Mouse (Mus musculus) liver, embryonic 11.5 days (tissue): ENCODE measurements around the gene Rd3l. TPM values are rescaled to one million over a fixed set of nuclear protein-coding genes. Genes with fewer than 3 reads are reported as not detected.
"Not testable (repeated sequence)": the region's sequence is repeated elsewhere in the genome, so short reads cannot be mapped to it uniquely, and the experiment has no call there.

Experiments used
- ATAC-seq: fragments of 200-750 bp; cut with Nextera tagmentation; replicated peaks from 2 replicates; pipeline ENCODE4 v1.8.0; 2017; ENCODE audit warnings: moderate number of reproducible peaks, mild to moderate bottlenecking, moderate TSS enrichment, moderate library complexity; ENCODE audit not compliant: low FRiP score
- DNase-seq: peaks from one replicate; pipeline ENCODE4 v3.0.0-alpha.2; 2017; ENCODE audit warnings: low spot score
- H3K27ac ChIP-seq: fragments of 300-500 bp; sonication (generic); 2 replicates; pipeline ENCODE4 v1.5.1; 2014; ENCODE audit warnings: mild to moderate bottlenecking, low read depth, low read length, control low read depth
- H3K27me3 ChIP-seq: fragments of 300-500 bp; sonication (generic); replicated peaks from 2 replicates; pipeline ENCODE4 v1.6.1; 2014; ENCODE audit warnings: low read length, mixed read lengths; ENCODE audit not compliant: control insufficient read depth, insufficient read depth
- H3K36me3 ChIP-seq: fragments of 300-500 bp; sonication (generic); 2 replicates; pipeline ENCODE4 v1.6.1; 2014; ENCODE audit warnings: mild to moderate bottlenecking, low read length, moderate library complexity, mixed read lengths; ENCODE audit not compliant: control insufficient read depth, insufficient read depth
- H3K4me1 ChIP-seq: fragments of 300-500 bp; sonication (generic); replicated peaks from 2 replicates; pipeline ENCODE4 v1.6.1; 2014; ENCODE audit warnings: low read length, mixed read lengths; ENCODE audit not compliant: control insufficient read depth, insufficient read depth
- H3K4me2 ChIP-seq: fragments of 300-500 bp; sonication (generic); 2 replicates; pipeline ENCODE4 v1.6.1; 2014; ENCODE audit warnings: mild to moderate bottlenecking, control low read depth, moderate library complexity
- H3K4me3 ChIP-seq: fragments of 300-500 bp; sonication (generic); 2 replicates; pipeline ENCODE4 v1.5.1; 2014; ENCODE audit warnings: low read depth, low read length, control low read depth
- H3K9ac ChIP-seq: fragments of 300-500 bp; sonication (generic); 2 replicates; pipeline ENCODE4 v1.6.1; 2014; ENCODE audit warnings: low read depth, low read length, control low read depth
- H3K9me3 ChIP-seq: fragments of 300-500 bp; sonication (generic); 2 replicates; pipeline ENCODE4 v1.6.1; 2016; ENCODE audit warnings: low read length, inconsistent platforms, mixed read lengths; ENCODE audit not compliant: control insufficient read depth
- WGBS: fragments of 180-500 bp; shearing (Covaris S2); extraction: QIAGEN DNeasy Blood & Tissue Kit; methylation state at CpG from one replicate; pipeline ENCODE4 v1.1.7; 2014; 5-methylcytosine and 5-hydroxymethylcytosine counted together
- polyA plus RNA-seq: library from polyadenylated mRNA; unstranded; fragments of >200 nt; fragmentation: Nextera tagmentation; extraction: Ambion mirVana; gene quantifications from 2 replicates; pipeline ENCODE4 v1.2.1, GENCODE M21; 2014

The Rd3l gene
- polyA plus RNA-seq, 1 experiment from 2014 or later, result not detected

DNA sequence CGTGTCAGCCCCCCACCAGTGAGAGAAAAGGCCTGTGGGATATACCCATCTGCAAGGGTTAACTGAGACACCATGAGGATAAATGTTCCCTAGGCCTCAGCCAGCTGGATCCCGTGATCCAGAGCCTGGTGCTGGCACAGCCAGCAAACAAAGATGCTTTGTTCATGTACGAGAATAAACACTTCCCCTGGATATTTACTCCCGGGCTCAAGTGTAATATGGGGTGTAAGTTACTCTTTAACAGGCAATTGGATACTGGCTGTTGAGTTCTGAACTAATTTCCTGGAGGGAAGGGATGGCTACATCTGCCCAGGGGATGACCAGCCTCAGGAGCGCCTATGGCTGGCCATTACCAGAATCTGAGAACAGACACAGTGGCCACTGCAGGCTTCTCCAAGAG lies 29.4 kb downstream of the Rd3l start:
- 73% methylated on average over 5 of the region's 5 CpGs for WGBS
- Histone ChIP-seq H3K4me2 (no peak overlapping the region), H3K27me3 (no peaks in the 10 kb centered on the region), H3K4me3 (no peak overlapping the region), H3K9ac (no peak overlapping the region), H3K36me3 (no peaks in the 10 kb centered on the region), H3K4me1 (peaks cover 11% of the 10 kb centered on the region), H3K27ac (no peak overlapping the region), H3K9me3 (no peaks in the 10 kb centered on the region)
- no peak for DNase-seq
- ATAC-seq, result no peak

DNA sequence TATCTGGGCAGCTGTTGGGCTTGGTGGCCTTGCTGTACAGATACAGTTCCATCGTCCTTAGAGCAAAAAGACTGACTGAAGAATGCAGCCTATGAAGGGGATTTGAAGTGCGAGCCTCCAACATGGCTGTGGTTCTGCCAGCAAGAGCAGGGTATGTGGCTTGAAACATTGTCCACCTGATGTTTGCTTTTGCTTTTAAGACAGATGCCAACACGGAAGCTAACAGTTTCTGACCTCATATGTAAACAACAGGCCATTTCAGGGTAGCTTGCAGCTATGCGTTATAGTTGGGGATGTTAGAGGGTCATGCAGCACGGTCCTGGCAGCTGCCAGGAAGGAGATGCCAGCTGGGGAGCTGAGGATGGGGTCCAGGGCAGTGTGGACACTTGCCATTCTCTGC lies 30.6 kb downstream of the Rd3l start:
- Histone ChIP-seq H3K4me1 (peaks cover 19% of the 10 kb centered on the region), H3K9ac (no peak overlapping the region), H3K4me3 (no peak overlapping the region), H3K9me3 (no peaks in the 10 kb centered on the region), H3K27me3 (no peaks in the 10 kb centered on the region), H3K27ac (no peak overlapping the region), H3K4me2 (no peak overlapping the region), H3K36me3 (no peaks in the 10 kb centered on the region)
- DNase-seq (no peak), ATAC-seq (no peak)
- 68% methylated on average over 5 of the region's 5 CpGs for WGBS

DNA sequence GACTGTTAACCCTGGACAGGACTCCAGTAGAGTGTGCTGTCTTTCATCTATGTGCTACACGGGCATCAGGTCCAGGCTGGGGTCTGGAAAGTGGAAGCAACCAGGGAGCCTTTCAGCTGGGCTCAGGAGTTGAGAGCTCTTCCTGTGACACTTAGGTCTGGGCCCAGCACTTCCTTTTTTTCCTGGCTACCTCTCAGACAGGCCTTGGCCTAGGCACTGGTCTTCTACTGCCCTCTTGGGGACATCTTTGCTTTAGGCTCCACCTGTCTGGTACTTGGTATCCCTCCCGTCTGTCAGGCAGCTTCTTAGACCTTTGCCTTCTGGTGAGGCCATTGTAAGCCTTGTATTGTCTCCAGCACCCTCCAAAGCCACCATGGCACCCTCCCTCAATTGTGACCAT lies 34.4 kb downstream of the Rd3l start:
- H3K4me1 ChIP-seq, result peaks cover 42% of the 10 kb centered on the region
- H3K27ac ChIP-seq, result peak overlapping the region; percentile 74
- no peaks in the 10 kb centered on the region for H3K36me3 ChIP-seq
- peak; percentile 13 for ATAC-seq
- H3K9me3 ChIP-seq, result no peaks in the 10 kb centered on the region
- peak overlapping the region; percentile 28; the same call in 1 of the 2 replicates for H3K9ac ChIP-seq
- DNase-seq, result peak; percentile 47
- no peaks in the 10 kb centered on the region for H3K27me3 ChIP-seq
- no peak overlapping the region for H3K4me3 ChIP-seq
- WGBS, result 24% methylated on average over 2 of the region's 2 CpGs
- H3K4me2 ChIP-seq, result no peak overlapping the region

DNA sequence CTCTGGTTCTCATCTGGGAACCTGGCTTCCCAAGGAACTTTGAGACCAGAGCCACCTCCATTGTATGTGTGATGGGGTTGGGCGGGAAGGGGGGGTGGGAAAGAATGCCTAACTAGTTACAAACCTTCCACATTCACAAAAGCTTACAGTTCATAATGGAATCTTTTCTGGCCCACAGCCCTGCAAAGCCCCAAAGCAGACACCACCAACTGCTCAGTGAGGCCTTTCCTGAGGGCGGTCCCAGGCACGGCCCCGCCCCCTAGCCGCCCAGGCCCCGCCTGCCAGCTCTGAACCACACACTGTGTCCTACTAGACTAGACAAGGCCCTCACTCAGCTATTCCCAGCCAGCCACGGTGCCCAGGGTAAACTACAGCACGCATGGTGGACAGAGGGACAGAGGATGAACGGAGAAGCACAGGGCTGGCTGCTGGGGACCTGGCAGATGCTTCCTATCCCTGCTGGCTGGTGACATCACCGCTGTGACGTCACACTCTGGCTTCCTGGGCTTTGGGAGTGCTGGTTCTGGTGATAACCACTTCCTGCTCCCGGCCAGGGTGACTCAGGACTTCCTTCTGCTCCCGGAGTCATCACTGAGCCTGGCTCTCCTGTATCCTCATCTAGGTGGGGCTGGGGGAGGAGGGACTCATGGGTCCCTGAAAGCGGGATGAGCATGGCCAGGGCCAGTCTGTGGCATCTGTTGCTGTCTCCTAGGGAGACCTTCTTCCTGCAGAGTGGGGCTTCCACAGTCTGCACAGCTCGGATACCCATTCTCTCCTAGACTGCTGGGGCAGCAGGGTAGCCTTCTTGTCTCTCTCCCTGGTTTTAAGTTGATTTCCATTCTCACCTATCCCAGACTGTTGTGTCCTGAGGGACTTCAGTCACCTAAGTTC lies 35.1 kb downstream of the Rd3l start:
- WGBS, result 29% methylated on average over 10 of the region's 15 CpGs
- Histone ChIP-seq H3K4me3 (0 out of 2 replicates have a peak overlapping the region, but pooled peaks have one; percentile 2), H3K9ac (peak overlapping the region; percentile 61), H3K27ac (peak overlapping the region; percentile 92), H3K4me2 (peak overlapping the region; percentile 55), H3K4me1 (peaks cover 42% of the 10 kb centered on the region)
- not testable (repeated sequence) for H3K27me3 ChIP-seq, H3K9me3 ChIP-seq, DNase-seq, H3K36me3 ChIP-seq
- ATAC-seq, result peak; percentile 79

DNA sequence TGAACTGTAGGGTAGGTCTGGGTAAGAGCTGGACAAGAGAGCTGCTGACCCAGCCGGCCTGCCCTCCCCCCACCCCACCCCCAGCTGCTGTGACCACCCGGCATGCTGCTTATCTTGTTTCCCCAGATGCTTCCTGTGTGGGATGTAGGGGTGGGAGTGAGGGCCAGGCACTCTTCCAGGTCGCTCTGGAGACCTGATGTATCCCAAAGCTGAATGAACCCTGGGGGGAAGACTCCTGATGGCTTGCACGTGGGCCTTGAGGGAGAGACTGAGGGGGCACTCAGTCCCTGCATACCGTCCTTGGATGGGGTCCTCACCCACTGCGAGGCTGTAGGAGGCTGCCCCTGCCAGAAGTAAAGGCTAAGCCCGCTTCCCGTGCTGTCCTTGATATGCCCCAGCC lies 36.0 kb downstream of the Rd3l start:
- peak; percentile 52 for ATAC-seq
- Histone ChIP-seq H3K27me3 (no peaks in the 10 kb centered on the region), H3K9me3 (no peaks in the 10 kb centered on the region), H3K4me3 (0 out of 2 replicates have a peak overlapping the region, but pooled peaks have one; percentile 2), H3K9ac (peak overlapping the region; percentile 61), H3K27ac (peak overlapping the region; percentile 92), H3K4me2 (peak overlapping the region; percentile 55), H3K4me1 (peaks cover 38% of the 10 kb centered on the region), H3K36me3 (no peaks in the 10 kb centered on the region)
- DNase-seq, result peak; percentile 60
- 4% methylated on average over 8 of the region's 8 CpGs for WGBS

DNA sequence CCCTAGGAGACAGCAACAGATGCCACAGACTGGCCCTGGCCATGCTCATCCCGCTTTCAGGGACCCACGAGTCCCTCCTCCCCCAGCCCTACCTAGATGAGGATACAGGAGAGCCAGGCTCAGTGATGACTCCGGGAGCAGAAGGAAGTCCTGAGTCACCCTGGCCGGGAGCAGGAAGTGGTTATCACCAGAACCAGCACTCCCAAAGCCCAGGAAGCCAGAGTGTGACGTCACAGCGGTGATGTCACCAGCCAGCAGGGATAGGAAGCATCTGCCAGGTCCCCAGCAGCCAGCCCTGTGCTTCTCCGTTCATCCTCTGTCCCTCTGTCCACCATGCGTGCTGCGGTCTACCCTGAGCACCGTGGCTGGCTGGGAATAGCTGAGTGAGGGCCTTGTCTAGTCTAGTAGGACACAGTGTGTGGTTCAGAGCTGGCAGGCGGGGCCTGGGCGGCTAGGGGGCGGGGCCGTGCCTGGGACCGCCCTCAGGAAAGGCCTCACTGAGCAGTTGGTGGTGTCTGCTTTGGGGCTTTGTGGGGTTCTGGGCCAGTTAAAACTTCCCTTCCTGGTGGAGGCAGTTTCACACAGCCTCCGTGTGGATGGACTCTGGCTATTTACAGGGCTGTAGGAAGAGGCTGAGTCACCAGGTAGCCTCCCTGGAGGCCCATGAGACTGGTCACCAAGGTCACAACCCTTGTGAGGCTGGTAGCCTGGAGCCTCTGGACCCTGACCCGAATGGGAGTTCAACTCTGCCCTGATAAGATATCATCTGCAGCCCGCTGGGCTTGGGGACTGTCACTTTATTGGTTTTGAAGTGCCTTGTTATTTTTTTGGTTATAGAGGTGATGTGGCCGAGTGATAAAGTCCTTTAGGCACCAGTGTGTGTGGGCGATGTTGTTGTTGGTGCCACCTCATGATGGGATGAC lies 36.8 kb downstream of the Rd3l start:
- H3K27me3 ChIP-seq, H3K9me3 ChIP-seq, DNase-seq, H3K36me3 ChIP-seq: not testable (repeated sequence)
- peak overlapping the region; percentile 46 for H3K4me3 ChIP-seq
- H3K4me2 ChIP-seq, result peak overlapping the region; percentile 83
- WGBS, result 20% methylated on average over 16 of the region's 20 CpGs
- ATAC-seq, result peak; percentile 84
- peak overlapping the region; percentile 68 for H3K9ac ChIP-seq
- peaks cover 38% of the 10 kb centered on the region for H3K4me1 ChIP-seq
- peak overlapping the region; percentile 92 for H3K27ac ChIP-seq

DNA sequence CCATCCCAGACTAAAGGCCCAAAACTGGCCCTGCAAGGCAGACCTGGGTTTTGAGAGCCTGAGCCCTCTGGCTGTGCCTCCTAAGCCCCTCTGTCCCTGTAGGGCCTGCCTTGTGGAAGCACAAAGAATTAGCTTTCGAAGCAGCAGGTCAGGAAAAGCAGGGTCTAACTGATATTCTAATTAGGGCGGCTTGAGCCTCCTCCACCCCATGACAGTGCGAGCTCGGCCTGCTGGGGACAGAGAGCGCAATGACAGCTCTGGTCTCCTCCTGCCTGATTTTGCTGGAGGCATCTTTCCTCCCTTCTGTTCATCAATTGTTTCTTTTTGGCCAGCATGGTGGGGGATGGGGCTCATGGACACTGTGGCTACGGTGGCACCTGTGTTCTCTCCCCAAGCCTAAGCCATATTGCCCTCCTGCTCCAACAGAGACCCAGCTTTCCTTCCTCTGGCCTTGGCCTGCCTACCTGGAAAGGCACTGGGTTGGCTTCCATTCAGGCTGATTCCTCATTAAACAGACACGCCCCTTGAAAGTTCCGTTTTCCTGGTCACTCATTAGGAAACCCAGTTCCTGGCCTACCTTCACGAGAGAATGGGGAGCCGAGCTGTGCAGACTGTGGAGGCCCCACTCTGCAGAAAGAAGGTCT lies 37.6 kb downstream of the Rd3l start:
- DNase-seq (no peak), ATAC-seq (0 out of 2 replicates have a peak, but pooled peaks have one; percentile 20)
- 29% methylated on average over 10 of the region's 10 CpGs for WGBS
- H3K36me3 ChIP-seq, result no peaks in the 10 kb centered on the region
- H3K9me3 ChIP-seq, result no peaks in the 10 kb centered on the region
- H3K27me3 ChIP-seq, result no peaks in the 10 kb centered on the region
- peaks cover 43% of the 10 kb centered on the region for H3K4me1 ChIP-seq
- peak overlapping the region; percentile 68 for H3K9ac ChIP-seq
- peak overlapping the region; percentile 83 for H3K4me2 ChIP-seq
- peak overlapping the region; percentile 92 for H3K27ac ChIP-seq
- H3K4me3 ChIP-seq, result peak overlapping the region; percentile 46

DNA sequence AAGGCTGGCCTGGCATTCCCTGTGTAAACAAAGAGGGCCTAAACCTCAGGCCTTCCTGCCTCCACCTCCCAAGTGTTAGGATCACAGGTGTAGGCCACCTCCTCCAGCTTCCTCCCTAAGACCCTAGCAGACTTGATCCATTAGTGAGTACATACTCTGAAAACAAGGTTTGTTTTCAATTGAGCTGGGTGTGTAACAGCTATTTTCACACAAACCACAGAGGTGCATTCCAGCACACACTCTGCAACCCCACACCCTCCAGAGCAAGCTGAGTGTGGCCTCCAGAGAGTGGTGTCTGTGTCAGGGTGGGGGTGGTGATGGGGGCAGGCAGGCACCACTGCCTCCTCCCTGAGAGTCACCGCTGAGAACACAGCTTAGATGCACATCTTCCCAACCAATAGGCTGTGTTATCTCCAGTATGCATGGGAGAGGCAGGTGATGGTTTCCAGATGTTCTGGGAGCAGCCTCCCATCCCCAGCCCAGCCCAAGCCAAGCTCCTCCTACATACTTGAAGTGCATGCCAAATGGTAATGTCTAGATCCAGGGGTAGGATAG lies 42.4 kb downstream of the Rd3l start:
- H3K36me3 ChIP-seq, result no peaks in the 10 kb centered on the region
- ATAC-seq (peak; percentile 32; the same call in 1 of the 2 replicates), DNase-seq (no peak)
- WGBS, result 30% methylated on average over 1 of the region's 1 CpGs
- H3K9ac ChIP-seq, result no peak overlapping the region
- peaks cover 50% of the 10 kb centered on the region for H3K4me1 ChIP-seq
- H3K27me3 ChIP-seq, result no peaks in the 10 kb centered on the region
- H3K27ac ChIP-seq, result 0 out of 2 replicates have a peak overlapping the region, but pooled peaks have one; percentile 54
- H3K4me3 ChIP-seq, result no peak overlapping the region
- H3K9me3 ChIP-seq, result no peaks in the 10 kb centered on the region
- no peak overlapping the region for H3K4me2 ChIP-seq
